Mouse (Mus musculus) kidney, adult 2 months (tissue): ENCODE data around the gene Cisd2.

Experiments
- CTCF ChIP-seq: fragments of 200-500 bp; conservative IDR thresholded peaks from 2 replicates; pipeline ENCODE4 v1.5.1; 2011; ENCODE audit warnings: low read depth, mild to moderate bottlenecking, control low read depth, low read length, moderate library complexity, mixed read lengths; ENCODE audit not compliant: insufficient read depth, insufficient read length
- POLR2A ChIP-seq: fragments of 200-500 bp; IDR thresholded peaks from one replicate; pipeline ENCODE4 v1.6.1; 2011; ENCODE audit warnings: low read depth, low read length, control low read depth

GRCm38 (mm10) chr3:135411824-135412223, 11.9 kb downstream of the Cisd2 start:
- no peak for TF ChIP-seq CTCF
- TF ChIP-seq POLR2A = no peak
